26 mouse cellular contexts compared by ENCODE assay signal in genomic region chr5:81474681-81475080, GRCm38 (mm10).
DNase-seq lines count a peak whose midpoint lies in the region; ATAC-seq and TF ChIP-seq lines count a peak whose summit lies in the region.
"Had no signal": no experiment of that assay in that cellular context is flagged by ENCODE, and none has a peak within 500 bp of the region (broad histone marks: within the 10 kb centered on the region; RNA-seq: fewer than 3 reads in every experiment).

No protein-coding gene starts in this region.

- peak; percentile 66 for DNase-seq in embryonic facial prominence, embryonic 14.5 days (ENCODE audit: low spot score)
- no peak for DNase-seq in embryonic facial prominence, embryonic 10.5 days (ENCODE audit: low spot score)
- DNase-seq in liver, adult 2 months (ENCODE audit: extremely low read depth, low read depth, low spot score): peak; percentile 54
- no peak for DNase-seq in liver
- DNase-seq in NIH3T3 (ENCODE audit: low read depth): peak; percentile 51
- DNase-seq in right cerebral cortex, adult 18-20 months: no peak
- DNase-seq: adrenal gland, postnatal 14 days; cerebellum, adult 8-10 months; cerebellum, postnatal 36 days; embryo, embryonic 11 days; kidney, adult 8-10 months; liver, embryonic 13.5 days; lung, adult 2 months; thymus, adult 18-20 months; thymus, postnatal 36 days had no signal

- H3K4me2 ChIP-seq in embryonic facial prominence, embryonic 14.5 days (ENCODE audit: low read depth, low read length): no peak overlapping the region
- no peak overlapping the region for H3K4me2 ChIP-seq in intestine, embryonic 15.5 days (replicated peaks)
- H3K4me2 ChIP-seq in intestine, embryonic 16.5 days (ENCODE audit: low read depth, low read length): no peak overlapping the region
- H3K4me2 ChIP-seq: embryonic facial prominence, embryonic 15.5 days; forebrain, embryonic 15.5 days; liver, embryonic 13.5 days; midbrain, embryonic 15.5 days; neural tube, embryonic 12.5 days had no signal

- TF ChIP-seq CTCF in liver, adult 2 months (IDR thresholded peaks at IDR 0.05; ENCODE audit: low read depth, low read length): no peak

- no peaks in the 10 kb centered on the region for H3K27me3 ChIP-seq in embryonic facial prominence, embryonic 14.5 days (replicated peaks; ENCODE audit: control insufficient read depth, insufficient read depth, low read length)
- H3K27me3 ChIP-seq in embryonic facial prominence, embryonic 10.5 days (replicated peaks; ENCODE audit: low read depth, poor library complexity, severe bottlenecking): no peaks in the 10 kb centered on the region
- no peaks in the 10 kb centered on the region for H3K27me3 ChIP-seq in intestine, embryonic 15.5 days (replicated peaks)
- H3K27me3 ChIP-seq in intestine, embryonic 16.5 days (replicated peaks; ENCODE audit: control insufficient read depth, insufficient read depth, low read length): no peaks in the 10 kb centered on the region
- no peaks in the 10 kb centered on the region for H3K27me3 ChIP-seq in liver, adult 2 months (ENCODE audit: control insufficient read depth, insufficient read depth, low read length)
- H3K27me3 ChIP-seq: CH12.LX; embryonic facial prominence, embryonic 15.5 days; forebrain, embryonic 15.5 days; liver, embryonic 13.5 days; midbrain, embryonic 15.5 days; neural tube, embryonic 12.5 days had no signal

- peak; percentile 22; the same call in 1 of the 2 replicates for ATAC-seq in embryonic facial prominence, embryonic 14.5 days (ENCODE audit: low read depth)
- peak; percentile 32; the same call in 1 of the 2 replicates for ATAC-seq in intestine, embryonic 15.5 days
- ATAC-seq in intestine, embryonic 16.5 days: no peak
- ATAC-seq: activated CD4-positive, CD25-positive, alpha-beta regulatory T cell, adult 4 months; hindbrain, postnatal 0 days; midbrain, embryonic 15.5 days had no signal

- peaks cover 7% of the 10 kb centered on the region; the same call in 1 of the 2 replicates for H3K4me1 ChIP-seq in embryonic facial prominence, embryonic 14.5 days (ENCODE audit: control insufficient read depth, insufficient read depth, low read length)
- H3K4me1 ChIP-seq in embryonic facial prominence, embryonic 10.5 days: no peaks in the 10 kb centered on the region
- no peaks in the 10 kb centered on the region for H3K4me1 ChIP-seq in intestine, embryonic 15.5 days (replicated peaks)
- H3K4me1 ChIP-seq in intestine, embryonic 16.5 days (ENCODE audit: control insufficient read depth, insufficient read depth, low read length): peaks cover 2% of the 10 kb centered on the region; the same call in 1 of the 2 replicates
- H3K4me1 ChIP-seq in liver, adult 2 months (ENCODE audit: control insufficient read depth, insufficient read depth, low read length): peaks cover 8% of the 10 kb centered on the region; the same call in 1 of the 2 replicates
- H3K4me1 ChIP-seq: embryonic facial prominence, embryonic 15.5 days; forebrain, embryonic 15.5 days; liver, embryonic 13.5 days; midbrain, embryonic 15.5 days; neural tube, embryonic 12.5 days had no signal

- no peaks in the 10 kb centered on the region for H3K9me3 ChIP-seq in embryonic facial prominence, embryonic 14.5 days (ENCODE audit: control insufficient read depth, low read length)
- no peaks in the 10 kb centered on the region for H3K9me3 ChIP-seq in embryonic facial prominence, embryonic 10.5 days
- H3K9me3 ChIP-seq in intestine, embryonic 15.5 days: no peaks in the 10 kb centered on the region
- H3K9me3 ChIP-seq in intestine, embryonic 16.5 days (ENCODE audit: control insufficient read depth, low read length): no peaks in the 10 kb centered on the region
- H3K9me3 ChIP-seq: embryonic facial prominence, embryonic 15.5 days; forebrain, embryonic 15.5 days; G1E; liver, embryonic 13.5 days; midbrain, embryonic 15.5 days; neural tube, embryonic 12.5 days had no signal

- H3K36me3 ChIP-seq in embryonic facial prominence, embryonic 14.5 days (ENCODE audit: control insufficient read depth, insufficient read depth, low read length): no peaks in the 10 kb centered on the region
- no peaks in the 10 kb centered on the region for H3K36me3 ChIP-seq in embryonic facial prominence, embryonic 10.5 days (replicated peaks)
- no peaks in the 10 kb centered on the region for H3K36me3 ChIP-seq in intestine, embryonic 15.5 days
- no peaks in the 10 kb centered on the region for H3K36me3 ChIP-seq in intestine, embryonic 16.5 days (ENCODE audit: control insufficient read depth, insufficient read depth, low read length)
- no peaks in the 10 kb centered on the region for H3K36me3 ChIP-seq in liver, adult 2 months (ENCODE audit: control insufficient read depth, insufficient read depth, low read length)
- H3K36me3 ChIP-seq: embryonic facial prominence, embryonic 15.5 days; forebrain, embryonic 15.5 days; G1E; liver, embryonic 13.5 days; midbrain, embryonic 15.5 days; neural tube, embryonic 12.5 days had no signal

- WGBS in embryonic facial prominence, embryonic 14.5 days: 56% methylated on average over 2 of the region's 2 CpGs
- 90% methylated on average over 2 of the region's 2 CpGs for WGBS in embryonic facial prominence, embryonic 10.5 days
- 83% methylated on average over 2 of the region's 2 CpGs for WGBS in intestine, embryonic 15.5 days
- 71% methylated on average over 2 of the region's 2 CpGs for WGBS in intestine, embryonic 16.5 days
- WGBS in liver, adult 2 months: 52% methylated on average over 2 of the region's 2 CpGs

- no peak for TF ChIP-seq POLR2A in liver, adult 2 months (IDR thresholded peaks at IDR 0.05; ENCODE audit: extremely low read depth, insufficient read depth, low read length)

- no peak overlapping the region for H3K9ac ChIP-seq in embryonic facial prominence, embryonic 14.5 days (ENCODE audit: low read depth, low read length)
- H3K9ac ChIP-seq in intestine, embryonic 15.5 days: no peak overlapping the region
- no peak overlapping the region for H3K9ac ChIP-seq in intestine, embryonic 16.5 days (ENCODE audit: low read depth, low read length)
- H3K9ac ChIP-seq in liver, adult 2 months (ENCODE audit: low read depth, low read length): no peak overlapping the region
- H3K9ac ChIP-seq: embryonic facial prominence, embryonic 15.5 days; forebrain, embryonic 15.5 days; liver, embryonic 13.5 days; midbrain, embryonic 15.5 days; neural tube, embryonic 12.5 days had no signal

- H3K79me2 ChIP-seq in liver, adult 2 months (ENCODE audit: control insufficient read depth, insufficient read depth, low read length): no peaks in the 10 kb centered on the region

- no peak overlapping the region for H3K4me3 ChIP-seq in embryonic facial prominence, embryonic 14.5 days (ENCODE audit: low read depth, low read length)
- no peak overlapping the region for H3K4me3 ChIP-seq in embryonic facial prominence, embryonic 10.5 days
- no peak overlapping the region for H3K4me3 ChIP-seq in intestine, embryonic 15.5 days (replicated peaks)
- no peak overlapping the region for H3K4me3 ChIP-seq in intestine, embryonic 16.5 days (ENCODE audit: low read length)
- H3K4me3 ChIP-seq in liver, adult 2 months (ENCODE audit: insufficient read depth, low read depth, low read length): no peak overlapping the region
- H3K4me3 ChIP-seq: embryonic facial prominence, embryonic 15.5 days; forebrain, embryonic 15.5 days; liver, embryonic 13.5 days; midbrain, embryonic 15.5 days; neural tube, embryonic 12.5 days had no signal

- peak overlapping the region; percentile 10; the same call in 1 of the 2 replicates for H3K27ac ChIP-seq in embryonic facial prominence, embryonic 14.5 days (replicated peaks; ENCODE audit: low read depth, low read length)
- no peak overlapping the region for H3K27ac ChIP-seq in embryonic facial prominence, embryonic 10.5 days (replicated peaks)
- H3K27ac ChIP-seq in intestine, embryonic 15.5 days: no peak overlapping the region
- H3K27ac ChIP-seq in intestine, embryonic 16.5 days (ENCODE audit: low read length): no peak overlapping the region
- H3K27ac ChIP-seq in liver, adult 2 months (replicated peaks; ENCODE audit: insufficient read depth, low read depth, low read length): no peak overlapping the region
- H3K27ac ChIP-seq: embryonic facial prominence, embryonic 15.5 days; forebrain, embryonic 15.5 days; hindbrain, postnatal 0 days; liver, embryonic 13.5 days; macrophage; midbrain, embryonic 15.5 days; neural tube, embryonic 12.5 days had no signal

Comparison
In these comparisons a context has a peak if more than half of its experiments do, and no peak if none do; other contexts are left out.
1. DNase-seq: peak in embryonic facial prominence, embryonic 14.5 days (single experiment), liver, adult 2 months (single experiment) and NIH3T3 (single experiment); none in embryonic facial prominence, embryonic 10.5 days (single experiment), liver (single experiment) and right cerebral cortex, adult 18-20 months (single experiment).